10 mouse cellular contexts compared by ENCODE assay signal in genomic region chr16:78969091-78969731, GRCm38 (mm10). TPM values are rescaled to one million over a fixed set of nuclear protein-coding genes. Genes with fewer than 3 reads are reported as not detected.
DNase-seq lines count a peak whose midpoint lies in the region; ATAC-seq and TF ChIP-seq lines count a peak whose summit lies in the region.
"Had no signal": no experiment of that assay in that cellular context is flagged by ENCODE, and none has a peak within 500 bp of the region (broad histone marks: within the 10 kb centered on the region; RNA-seq: fewer than 3 reads in every experiment).

No protein-coding gene starts in this region.

- peak overlapping the region; percentile 23; the same call in 1 of the 2 replicates for H3K4me2 ChIP-seq in lung, embryonic 14.5 days
- peak overlapping the region; percentile 33 for H3K4me2 ChIP-seq in myocyte (ENCODE audit: low read depth)
- H3K4me2 ChIP-seq: limb, embryonic 13.5 days had no signal

- WGBS in lung, embryonic 14.5 days = 23% methylated on average over 13 of the region's 13 CpGs

- TF ChIP-seq CTCF in lung, embryonic 14.5 days (IDR thresholded peaks at IDR 0.05; ENCODE audit: low read depth) = peak; percentile 68

- no peaks in the 10 kb centered on the region for H3K79me2 ChIP-seq in myocyte (ENCODE audit: control insufficient read depth, insufficient read depth)

- no peaks in the 10 kb centered on the region for H3K27me3 ChIP-seq in lung, embryonic 14.5 days (ENCODE audit: insufficient read depth, low read length)
- H3K27me3 ChIP-seq in myocyte (ENCODE audit: control insufficient read depth, insufficient read depth, insufficient read length) = no peaks in the 10 kb centered on the region
- H3K27me3 ChIP-seq: limb, embryonic 13.5 days had no signal

- peak; percentile 31 to 41 for DNase-seq in cerebellum, postnatal 14 days
- DNase-seq in cerebellum, adult 11-12 months = no peak
- peak; percentile 84 for DNase-seq in lung, embryonic 14.5 days
- no peak for DNase-seq in lung, adult 18-20 months
- peak; percentile 29 for DNase-seq in embryo, embryonic 9.5 days (ENCODE audit: extremely low spot score)
- no peak for DNase-seq in ovary, postnatal 10 days (ENCODE audit: low spot score)
- DNase-seq in spleen, postnatal 14 days (ENCODE audit: low spot score in 2 of 2) = no peak

- H3K4me1 ChIP-seq in lung, embryonic 14.5 days (ENCODE audit: insufficient read depth) = no peaks in the 10 kb centered on the region
- H3K4me1 ChIP-seq: limb, embryonic 13.5 days had no signal

- no peak overlapping the region for H3ac ChIP-seq in myocyte (ENCODE audit: control insufficient read depth, insufficient read length)

- no peak for TF ChIP-seq POLR2A in myocyte (IDR thresholded peaks at IDR 0.05; ENCODE audit: insufficient read length, low read depth)

- peak; percentile 63; the same call in 1 of the 2 replicates for ATAC-seq in lung, embryonic 14.5 days (ENCODE audit: insufficient read depth)

- H3K4me3 ChIP-seq in lung, embryonic 14.5 days (ENCODE audit: low read depth, low read length) = no peak overlapping the region
- no peak overlapping the region for H3K4me3 ChIP-seq in myocyte
- H3K4me3 ChIP-seq: erythroblast, embryonic 14.5 days; limb, embryonic 13.5 days had no signal

- no peak overlapping the region for H3K27ac ChIP-seq in lung, embryonic 14.5 days (ENCODE audit: low read depth)
- H3K27ac ChIP-seq: limb, embryonic 13.5 days had no signal

- no peak overlapping the region for H3K9ac ChIP-seq in lung, embryonic 14.5 days
- H3K9ac ChIP-seq: limb, embryonic 13.5 days had no signal

- H3K36me3 ChIP-seq in lung, embryonic 14.5 days (ENCODE audit: insufficient read depth) = no peaks in the 10 kb centered on the region
- H3K36me3 ChIP-seq in myocyte (ENCODE audit: control insufficient read depth, insufficient read depth) = no peaks in the 10 kb centered on the region
- H3K36me3 ChIP-seq: limb, embryonic 13.5 days had no signal

- no peaks in the 10 kb centered on the region for H3K9me3 ChIP-seq in lung, embryonic 14.5 days (ENCODE audit: low read depth, low read length)
- H3K9me3 ChIP-seq: limb, embryonic 13.5 days had no signal

TF ChIP-seq in myocyte, 11 proteins besides CTCF, POLR2A, EP300 and RAD21:
- TF ChIP-seq SRF (IDR thresholded peaks at IDR 0.05; ENCODE audit: control insufficient read depth, insufficient read length, low read depth) = no peak
- no peak for TF ChIP-seq REST (IDR thresholded peaks at IDR 0.05; ENCODE audit: insufficient read depth, insufficient read length)
- no peak for TF ChIP-seq MAX (IDR thresholded peaks at IDR 0.05; ENCODE audit: low read depth)
- TF ChIP-seq POLR2AphosphoS2 (IDR thresholded peaks at IDR 0.05; ENCODE audit: insufficient read length, low read depth) = no peak
- TF ChIP-seq E2F4 (IDR thresholded peaks at IDR 0.05; ENCODE audit: insufficient read depth) = no peak
- no peak for TF ChIP-seq TCF3 (IDR thresholded peaks at IDR 0.05; ENCODE audit: insufficient read length, low read depth)
- TF ChIP-seq CEBPB (IDR thresholded peaks at IDR 0.05; ENCODE audit: insufficient read depth, poor library complexity, severe bottlenecking) = no peak
- no peak for TF ChIP-seq USF1 (IDR thresholded peaks at IDR 0.05; ENCODE audit: low read depth)
- TF ChIP-seq MYOG (IDR thresholded peaks at IDR 0.05; ENCODE audit: control insufficient read depth in 1 of 3, insufficient read depth in 1 of 3, insufficient read length in 2 of 3, low read depth in 2 of 3) = no peak
- no peak for TF ChIP-seq MYOD1 (IDR thresholded peaks at IDR 0.05; ENCODE audit: control insufficient read depth in 1 of 3, insufficient read length in 2 of 3, low read depth in 2 of 3)
- TF ChIP-seq TCF12 (IDR thresholded peaks at IDR 0.05; ENCODE audit: insufficient read depth, poor library complexity, severe bottlenecking) = no peak

RNA-seq across cellular contexts. Expression of gene Chodl, which starts 38.5 kb away (rescaled TPM):
- 0.92 and 1.2 TPM in 2 replicates for polyA plus RNA-seq in lung, embryonic 14.5 days (2014; fragmentation: Nextera tagmentation; extraction: Ambion mirVana)
- polyA plus RNA-seq in myocyte (2012; fragmentation: generic; extraction: Trizol) = 0.01 TPM
- polyA plus RNA-seq: erythroblast, embryonic 14.5 days had no signal

Comparison
In these comparisons a context has a peak if more than half of its experiments do, and no peak if none do; other contexts are left out.
1. DNase-seq: peak in cerebellum, postnatal 14 days (2 of 2), lung, embryonic 14.5 days (single experiment) and embryo, embryonic 9.5 days (single experiment); none in cerebellum, adult 11-12 months (single experiment), lung, adult 18-20 months (0 of 2), ovary, postnatal 10 days (single experiment) and spleen, postnatal 14 days (0 of 2).